Mouse (Mus musculus) lung, adult 2 months (tissue): ENCODE measurements around the gene Crim1. TPM values are rescaled to one million over a fixed set of nuclear protein-coding genes. Genes with fewer than 3 reads are reported as not detected.

Experiments
- DNase-seq: peaks from one replicate; pipeline ENCODE4 v3.0.0; 2022
- H3K4me1 ChIP-seq: fragments of 200-500 bp; 2 replicates; pipeline ENCODE4 v1.6.1; 2011; ENCODE audit warnings: low read length; ENCODE audit not compliant: control insufficient read depth, insufficient read depth
- H3K4me3 ChIP-seq: fragments of 200-500 bp; replicated peaks from 2 replicates; pipeline ENCODE3; 2011; ENCODE audit warnings: low read depth, mild to moderate bottlenecking, control low read depth, low read length; ENCODE audit errors: extremely low read depth
- CTCF ChIP-seq: fragments of 200-500 bp; IDR thresholded peaks from 2 replicates; pipeline ENCODE4 v1.5.1; 2011; ENCODE audit warnings: mild to moderate bottlenecking, low read length, control low read depth; ENCODE audit not compliant: insufficient read depth
- POLR2A ChIP-seq: fragments of 200-500 bp; IDR thresholded peaks from 2 replicates; pipeline ENCODE4 v1.6.1; 2011; ENCODE audit warnings: low read depth, mild to moderate bottlenecking, control low read depth, low read length, borderline replicate concordance; ENCODE audit errors: extremely low read depth
- WGBS: fragments of 180-500 bp; shearing (Covaris S2); methylation state at CpG from one replicate; pipeline ENCODE4 v1.1.7; 2018; 5-methylcytosine and 5-hydroxymethylcytosine counted together
- polyA plus RNA-seq: library from polyadenylated mRNA; depleted of rRNA; stranded (reverse); fragments of >200 nt; gene quantifications from 2 replicates; pipeline ENCODE4 v1.2.3, GENCODE M21; 2012

Gene Crim1
- polyA plus RNA-seq, 1 experiment, result 119 TPM

GRCm38 (mm10) chr17:78392401-78393087 lies 192.5 kb downstream of the Crim1 start:
- 57% methylated on average over 9 of the region's 9 CpGs for WGBS
- DNase-seq, result no peak
- no peak overlapping the region for H3K4me3 ChIP-seq
- 0 out of 2 replicates have a peak, but pooled peaks cover 4% of the 10 kb centered on the region for H3K4me1 ChIP-seq
- no peak for TF ChIP-seq CTCF
- TF ChIP-seq POLR2A, result no peak

GRCm38 (mm10) chr17:78400130-78400840 lies 200.2 kb downstream of the Crim1 start:
- TF ChIP-seq CTCF (no peak), POLR2A (no peak)
- DNase-seq, result no peak
- 61% methylated on average over 12 of the region's 12 CpGs for WGBS
- no peak overlapping the region for H3K4me3 ChIP-seq
- H3K4me1 ChIP-seq, result peaks cover 10% of the 10 kb centered on the region

DNA sequence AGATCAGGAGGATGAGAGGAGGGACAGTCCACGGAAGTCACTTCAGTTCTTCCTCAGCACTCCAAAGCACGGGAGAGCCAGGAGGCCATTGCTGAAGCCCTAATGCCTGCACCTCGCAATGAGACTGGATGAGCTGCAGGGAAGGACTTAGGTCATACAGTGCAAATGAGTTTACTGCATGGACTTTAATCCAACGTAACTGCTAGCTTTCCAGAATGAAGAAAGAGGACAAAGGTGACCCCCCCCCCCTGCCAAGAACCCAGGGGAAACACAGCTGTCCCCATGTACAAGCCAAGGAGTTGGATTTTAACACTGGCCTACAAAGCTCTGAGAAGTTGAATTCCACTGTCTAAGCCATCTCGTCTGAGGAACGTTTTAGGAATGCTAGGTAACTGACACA lies 201.3 kb downstream of the Crim1 start:
- no peak for DNase-seq
- TF ChIP-seq POLR2A, result no peak
- no peak for TF ChIP-seq CTCF
- 64% methylated on average over 6 of the region's 6 CpGs for WGBS
- Histone ChIP-seq H3K4me1 (peaks cover 10% of the 10 kb centered on the region), H3K4me3 (no peak overlapping the region)

DNA sequence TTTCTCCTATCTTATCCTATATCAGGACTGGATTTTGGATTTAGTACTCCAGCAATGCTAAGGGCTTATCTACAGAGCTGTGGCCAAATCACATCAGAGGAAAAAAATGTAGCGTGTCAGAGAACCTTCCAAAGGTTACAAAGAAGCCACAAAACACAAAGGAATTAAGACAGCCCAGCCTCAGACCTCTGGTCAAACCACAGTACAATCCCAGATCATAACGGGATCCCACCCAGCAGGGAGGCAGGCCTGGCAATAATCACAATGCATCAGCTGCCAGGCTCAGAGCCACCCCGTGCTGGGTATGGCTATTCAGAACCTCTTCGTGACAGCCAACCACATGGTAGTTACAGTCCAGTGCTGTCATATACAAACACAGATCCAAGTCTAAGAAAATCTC lies 201.7 kb downstream of the Crim1 start:
- TF ChIP-seq CTCF (no peak), POLR2A (no peak)
- no peak for DNase-seq
- H3K4me3 ChIP-seq, result no peak overlapping the region
- WGBS, result 35% methylated on average over 4 of the region's 4 CpGs
- peaks cover 10% of the 10 kb centered on the region for H3K4me1 ChIP-seq

- no peak for DNase-seq
- no peak overlapping the region for H3K4me3 ChIP-seq
- TF ChIP-seq CTCF (no peak), POLR2A (no peak)
- H3K4me1 ChIP-seq, result peaks cover 12% of the 10 kb centered on the region
- WGBS, result 43% methylated on average over 6 of the region's 6 CpGs
Measured at GRCm38 (mm10) chr17:78402174-78402573, 202.1 kb downstream of the Crim1 start.

DNA sequence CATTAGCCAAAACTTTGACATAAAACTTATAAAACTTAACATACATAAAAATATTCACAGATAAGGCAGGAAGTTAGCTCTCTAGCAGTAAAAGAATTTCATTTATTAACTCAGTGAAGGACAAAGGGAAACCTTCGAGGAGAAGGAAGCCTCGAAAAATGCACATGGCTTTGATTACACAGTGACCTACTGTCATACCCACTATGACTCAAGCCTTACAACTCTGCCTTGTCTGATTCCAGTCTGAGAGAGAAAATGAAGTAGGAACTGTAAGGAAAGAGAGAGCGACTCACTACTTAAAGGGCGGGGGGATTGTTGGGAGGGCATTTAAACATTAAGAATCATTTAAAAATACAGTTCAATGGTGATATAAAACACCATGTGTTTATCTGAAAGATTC lies 203.2 kb downstream of the Crim1 start:
- 69% methylated on average over 4 of the region's 4 CpGs for WGBS

GRCm38 (mm10) chr17:78403804-78404203 lies 203.8 kb downstream of the Crim1 start:
- no peak for DNase-seq
- no peak overlapping the region for H3K4me3 ChIP-seq
- peaks cover 12% of the 10 kb centered on the region for H3K4me1 ChIP-seq
- TF ChIP-seq POLR2A (no peak), CTCF (no peak)
- 90% methylated on average over 9 of the region's 9 CpGs for WGBS

More for the DNA sequence above, 203.2 kb downstream of the Crim1 start:
- Histone ChIP-seq H3K4me3 (no peak overlapping the region), H3K4me1 (peaks cover 12% of the 10 kb centered on the region)
- no peak for DNase-seq
- TF ChIP-seq CTCF (no peak), POLR2A (no peak)

- H3K4me1 ChIP-seq, result peaks cover 8% of the 10 kb centered on the region
- 77% methylated on average over 3 of the region's 3 CpGs for WGBS
- TF ChIP-seq CTCF, result no peak
- no peak for TF ChIP-seq POLR2A
- no peak for DNase-seq
- no peak overlapping the region for H3K4me3 ChIP-seq
Measured at GRCm38 (mm10) chr17:78405336-78405735, 205.3 kb downstream of the Crim1 start.

GRCm38 (mm10) chr17:78406854-78407253 lies 206.8 kb downstream of the Crim1 start:
- 64% methylated on average over 10 of the region's 10 CpGs for WGBS
- peaks cover 7% of the 10 kb centered on the region for H3K4me1 ChIP-seq
- H3K4me3 ChIP-seq, result no peak overlapping the region
- no peak for TF ChIP-seq POLR2A
- no peak for TF ChIP-seq CTCF
- no peak for DNase-seq

DNA sequence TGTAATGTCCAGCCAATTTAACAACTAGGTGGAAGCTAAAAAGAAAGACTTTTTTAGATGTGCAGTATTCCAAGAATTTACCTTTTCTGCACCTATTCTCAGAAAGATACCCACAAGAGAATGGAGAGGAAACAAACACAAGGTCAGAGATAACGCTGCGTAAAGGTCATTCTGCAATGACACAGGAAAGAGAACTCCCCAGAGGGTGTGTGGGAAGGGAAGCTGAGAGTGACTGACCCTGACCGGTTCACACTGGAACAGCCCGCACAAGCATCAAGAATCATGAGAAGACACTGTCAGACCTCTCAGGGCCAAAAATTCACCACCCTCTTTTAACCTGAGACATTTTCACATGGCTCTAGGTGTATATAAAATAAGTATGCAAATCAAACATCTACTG lies 207.5 kb downstream of the Crim1 start:
- TF ChIP-seq CTCF, result no peak
- no peak for TF ChIP-seq POLR2A
- no peak for DNase-seq
- Histone ChIP-seq H3K4me3 (no peak overlapping the region), H3K4me1 (peaks cover 3% of the 10 kb centered on the region)
- 55% methylated on average over 4 of the region's 4 CpGs for WGBS
